In genomic region chr7:143408615-143409021, GRCm38 (mm10) we compare ENCODE assay signal across 9 mouse cellular contexts. TPM values are rescaled to one million over a fixed set of nuclear protein-coding genes. Genes with fewer than 3 reads are reported as not detected.
DNase-seq lines count a peak whose midpoint lies in the region; ATAC-seq and TF ChIP-seq lines count a peak whose summit lies in the region.
"Had no signal": no experiment of that assay in that cellular context is flagged by ENCODE, and none has a peak within 500 bp of the region (broad histone marks: within the 10 kb centered on the region; RNA-seq: fewer than 3 reads in every experiment).

No protein-coding gene starts in this region.

- WGBS in embryonic facial prominence, embryonic 15.5 days, result 32% methylated on average over 13 of the region's 13 CpGs
- 41% methylated on average over 13 of the region's 13 CpGs for WGBS in hindbrain, embryonic 13.5 days

- H3K4me2 ChIP-seq in embryonic facial prominence, embryonic 15.5 days (replicated peaks), result no peak overlapping the region
- no peak overlapping the region for H3K4me2 ChIP-seq in hindbrain, embryonic 13.5 days
- H3K4me2 ChIP-seq: midbrain, embryonic 12.5 days had no signal

- H3K9me3 ChIP-seq in embryonic facial prominence, embryonic 15.5 days (replicated peaks), result no peaks in the 10 kb centered on the region
- H3K9me3 ChIP-seq in hindbrain, embryonic 13.5 days, result no peaks in the 10 kb centered on the region
- H3K9me3 ChIP-seq: midbrain, embryonic 12.5 days had no signal

- peak; percentile 87 for ATAC-seq in embryonic facial prominence, embryonic 15.5 days (ENCODE audit: insufficient number of reproducible peaks, low FRiP score, low TSS enrichment, low read depth)
- peak; percentile 24; the same call in 1 of the 2 replicates for ATAC-seq in hindbrain, embryonic 13.5 days (ENCODE audit: low FRiP score)
- ATAC-seq in CD4-positive, CD25-positive, alpha-beta regulatory T cell, adult 4 months, result no peak

- H3K27me3 ChIP-seq in embryonic facial prominence, embryonic 15.5 days, result no peaks in the 10 kb centered on the region
- no peaks in the 10 kb centered on the region for H3K27me3 ChIP-seq in hindbrain, embryonic 13.5 days

- TF ChIP-seq CTCF in layer of hippocampus, adult 2 months (conservative IDR thresholded peaks at IDR 0.05), result no peak

- DNase-seq in adrenal gland, postnatal 10 days, result peak; percentile 70
- no peak for DNase-seq in adrenal gland, postnatal 4 days (ENCODE audit: low spot score in 2 of 2)
- peak; percentile 55 to 84 for DNase-seq in lung, postnatal 4 days
- no peak for DNase-seq in layer of hippocampus, adult 2 months (ENCODE audit: low spot score in 2 of 2)
- DNase-seq in right cerebral cortex, postnatal 10 days (ENCODE audit: low spot score in 2 of 2), result no peak

- H3K4me3 ChIP-seq in embryonic facial prominence, embryonic 15.5 days (replicated peaks), result no peak overlapping the region
- H3K4me3 ChIP-seq in hindbrain, embryonic 13.5 days, result no peak overlapping the region
- no peak overlapping the region for H3K4me3 ChIP-seq in layer of hippocampus, adult 2 months
- H3K4me3 ChIP-seq: midbrain, embryonic 12.5 days had no signal

- H3K4me1 ChIP-seq in embryonic facial prominence, embryonic 15.5 days, result peaks cover 19% of the 10 kb centered on the region
- H3K4me1 ChIP-seq in hindbrain, embryonic 13.5 days (replicated peaks), result peaks cover 15% of the 10 kb centered on the region

- no peaks in the 10 kb centered on the region for H3K36me3 ChIP-seq in embryonic facial prominence, embryonic 15.5 days
- no peaks in the 10 kb centered on the region for H3K36me3 ChIP-seq in hindbrain, embryonic 13.5 days
- H3K36me3 ChIP-seq: midbrain, embryonic 12.5 days had no signal

- H3K9ac ChIP-seq in embryonic facial prominence, embryonic 15.5 days, result no peak overlapping the region
- 0 out of 2 replicates have a peak overlapping the region, but pooled peaks have one; percentile 13 for H3K9ac ChIP-seq in hindbrain, embryonic 13.5 days
- H3K9ac ChIP-seq: midbrain, embryonic 12.5 days had no signal

- peak overlapping the region; percentile 85 for H3K27ac ChIP-seq in embryonic facial prominence, embryonic 15.5 days (replicated peaks)
- peak overlapping the region; percentile 32; the same call in 1 of the 2 replicates for H3K27ac ChIP-seq in hindbrain, embryonic 13.5 days
- no peak overlapping the region for H3K27ac ChIP-seq in layer of hippocampus, adult 2 months
- H3K27ac ChIP-seq: midbrain, embryonic 12.5 days had no signal

RNA-seq across cellular contexts. Expression of gene Cdkn1c, which starts 52.2 kb away (rescaled TPM):
- total RNA-seq in adrenal gland, postnatal 10 days (2021), result 100 to 1,000 TPM; 386 to 453 TPM
- 1,000 to 10,000 TPM; 1,384 to 1,531 TPM for total RNA-seq in adrenal gland, postnatal 4 days (2021)
- 1,694 and 1,933 TPM in 2 replicates for polyA plus RNA-seq in embryonic facial prominence, embryonic 15.5 days (2015; fragmentation: Nextera tagmentation; extraction: Ambion mirVana)
- polyA plus RNA-seq in hindbrain, embryonic 13.5 days (2015; fragmentation: Nextera tagmentation; extraction: Ambion mirVana), result 359 and 375 TPM in 2 replicates
- polyA plus RNA-seq in CD4-positive, CD25-positive, alpha-beta regulatory T cell, adult 4 months (2017; shearing (Covaris generic)), result 1 to 10 TPM in 1 of 2 experiments, under 1 TPM in 1; 0.87 to 1.3 TPM
- 1 to 10 TPM; 2.5 to 6.7 TPM for total RNA-seq in layer of hippocampus, adult 2 months (2021)

Comparison
In these comparisons a context has a peak if more than half of its experiments do, and no peak if none do; other contexts are left out.
1. DNase-seq: peak in adrenal gland, postnatal 10 days (single experiment) and lung, postnatal 4 days (2 of 2); none in adrenal gland, postnatal 4 days (0 of 2), layer of hippocampus, adult 2 months (0 of 2) and right cerebral cortex, postnatal 10 days (0 of 2).
2. RNA of gene Cdkn1c, which starts 52.2 kb away (total RNA-seq): 1,384 to 1,531 TPM in adrenal gland, postnatal 4 days and 386 to 453 TPM in adrenal gland, postnatal 10 days; 2.5 to 6.7 TPM in layer of hippocampus, adult 2 months; every median in the first group is over 10 times any median in the second.